Mouse (Mus musculus): Measurements from ENCODE around the gene Pheta1.

- TF ChIP-seq CTCF (IDR thresholded peaks at IDR 0.05; ENCODE audit: control insufficient read depth, insufficient read depth, low read length) (no peak), POLR2A (IDR thresholded peaks at IDR 0.05; ENCODE audit: borderline replicate concordance, control insufficient read depth, low read depth, low read length) (no peak)
These were observed 13.6 kb upstream of the Pheta1 start for GRCm38 (mm10) chr5:121834991-121835747.

Data from bone marrow, adult 2 months (tissue).